Mouse (Mus musculus): Measurements from ENCODE around the gene Rpl41. TPM values are rescaled to one million over a fixed set of nuclear protein-coding genes. Genes with fewer than 3 reads are reported as not detected.

Gene Rpl41
- polyA plus RNA-seq, 1 experiment from 2014 or later = 4,229 TPM

DNA sequence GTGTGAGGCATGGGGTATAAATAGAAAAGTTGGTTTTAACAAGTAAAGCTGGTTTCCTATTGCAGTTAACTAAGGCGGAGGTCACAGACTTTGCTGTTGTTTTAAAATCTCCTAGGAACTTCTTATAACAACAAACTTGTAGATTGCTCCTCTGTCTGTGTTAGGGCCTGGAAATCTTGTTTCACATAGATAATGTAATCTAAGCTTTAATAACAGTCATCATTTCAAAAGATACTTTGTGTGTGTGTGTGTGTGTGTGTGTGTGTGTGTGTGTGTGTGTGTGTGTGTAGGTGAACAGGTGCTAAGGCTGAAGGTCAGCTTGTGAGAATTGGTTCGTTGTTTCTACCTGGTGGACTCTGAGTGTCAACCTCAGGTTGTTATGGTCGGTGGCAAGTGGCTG lies 45.1 kb downstream of the Rpl41 start:
- ATAC-seq (ENCODE audit: insufficient number of reproducible peaks, low FRiP score, low TSS enrichment, low read depth) = no peak
- Histone ChIP-seq H3K27ac (no peak overlapping the region), H3K4me2 (no peak overlapping the region), H3K9me3 (no peaks in the 10 kb centered on the region), H3K36me3 (peaks cover under 1% of the 10 kb centered on the region), H3K9ac (no peak overlapping the region), H3K4me1 (0 out of 2 replicates have a peak, but pooled peaks cover 6% of the 10 kb centered on the region), H3K4me3 (no peak overlapping the region), H3K27me3 (no peaks in the 10 kb centered on the region)
- 66% methylated on average over 3 of the region's 3 CpGs for WGBS

DNA sequence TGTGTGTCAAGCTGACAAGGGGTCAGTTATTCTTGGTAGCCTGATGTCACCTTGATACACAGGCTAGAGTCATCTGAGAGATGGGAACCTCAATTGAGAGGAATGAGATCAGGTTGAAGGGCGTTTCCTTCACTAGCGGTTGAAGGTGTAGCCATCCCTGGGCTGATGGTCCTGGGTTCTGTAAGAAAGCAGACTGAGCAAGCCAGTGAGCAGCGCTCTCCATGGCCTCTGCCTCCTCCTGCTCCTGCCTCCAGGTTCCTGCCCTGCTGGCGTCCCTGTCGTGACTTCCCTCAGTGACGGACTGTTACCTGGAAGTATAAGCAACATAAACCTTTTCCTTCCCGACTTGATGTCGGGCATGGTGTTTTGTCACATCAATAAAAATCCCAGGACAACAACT lies 45.6 kb downstream of the Rpl41 start:
- Histone ChIP-seq H3K36me3 (no peaks in the 10 kb centered on the region; the same call in 1 of the 2 replicates), H3K27ac (no peak overlapping the region), H3K9ac (no peak overlapping the region), H3K4me2 (no peak overlapping the region), H3K27me3 (no peaks in the 10 kb centered on the region), H3K4me1 (0 out of 2 replicates have a peak, but pooled peaks cover 6% of the 10 kb centered on the region), H3K4me3 (no peak overlapping the region), H3K9me3 (no peaks in the 10 kb centered on the region)
- 65% methylated on average over 8 of the region's 8 CpGs for WGBS
- ATAC-seq (ENCODE audit: insufficient number of reproducible peaks, low FRiP score, low TSS enrichment, low read depth) = no peak

DNA sequence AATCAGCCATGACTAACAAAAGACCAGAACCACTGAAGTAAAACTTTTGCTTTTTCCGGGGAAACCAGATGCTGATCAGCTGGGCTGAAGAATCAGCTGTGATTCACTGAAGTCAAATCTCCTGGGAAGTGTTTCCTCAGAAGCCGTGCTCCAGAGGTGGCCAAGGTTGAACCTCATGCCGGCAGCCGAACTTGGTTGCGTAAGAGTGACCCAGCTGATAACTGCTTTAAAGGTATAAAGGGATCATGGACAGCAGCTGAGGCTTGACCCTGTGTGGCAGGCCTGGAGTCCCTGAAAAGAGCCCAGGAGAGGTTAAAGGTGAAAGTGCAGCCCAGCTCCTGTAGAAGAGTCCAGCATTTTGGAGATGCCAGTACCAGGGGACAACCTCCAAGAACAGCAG lies 46.8 kb downstream of the Rpl41 start:
- Histone ChIP-seq H3K36me3 (no peaks in the 10 kb centered on the region; the same call in 1 of the 2 replicates), H3K4me1 (peaks cover 12% of the 10 kb centered on the region), H3K9ac (no peak overlapping the region), H3K4me2 (no peak overlapping the region), H3K27me3 (no peaks in the 10 kb centered on the region), H3K9me3 (no peaks in the 10 kb centered on the region), H3K4me3 (no peak overlapping the region), H3K27ac (no peak overlapping the region)
- ATAC-seq (ENCODE audit: insufficient number of reproducible peaks, low FRiP score, low TSS enrichment, low read depth) = no peak
- 73% methylated on average over 5 of the region's 5 CpGs for WGBS

DNA sequence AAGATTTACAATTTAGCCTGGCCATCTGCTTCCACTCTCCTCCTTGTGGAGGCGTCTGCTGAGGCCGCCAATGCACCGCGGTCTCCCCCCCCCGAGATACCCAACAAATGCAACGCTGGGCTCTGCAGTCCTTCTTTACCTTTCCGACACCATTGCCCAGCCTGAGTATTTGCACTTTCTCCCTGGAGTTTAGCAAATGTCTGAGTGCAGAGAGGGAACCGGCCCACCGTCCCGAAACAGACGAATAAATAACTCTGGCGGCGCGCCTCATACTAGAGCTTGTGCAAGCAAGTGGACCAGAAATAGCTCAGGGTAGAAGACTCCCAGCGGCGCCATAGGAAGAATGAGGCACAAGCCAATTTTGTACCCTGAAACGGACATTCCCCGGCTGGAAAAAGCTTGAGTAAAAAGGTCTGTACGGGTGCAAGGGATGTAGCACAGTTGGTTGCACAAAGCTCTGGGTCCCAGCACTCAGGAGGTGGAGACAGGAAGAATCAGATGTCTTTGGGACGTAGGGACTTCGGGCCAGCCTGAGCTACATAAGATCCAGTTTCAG lies 49.9 kb downstream of the Rpl41 start:
- no peaks in the 10 kb centered on the region for H3K36me3 ChIP-seq
- H3K4me2 ChIP-seq = peak overlapping the region; percentile 69
- H3K4me1 ChIP-seq = peaks cover 23% of the 10 kb centered on the region
- no peaks in the 10 kb centered on the region for H3K27me3 ChIP-seq
- H3K4me3 ChIP-seq = peak overlapping the region; percentile 58
- H3K27ac ChIP-seq = peak overlapping the region; percentile 92
- 2% methylated on average over 21 of the region's 21 CpGs for WGBS
- H3K9me3 ChIP-seq = no peaks in the 10 kb centered on the region
- ATAC-seq (ENCODE audit: insufficient number of reproducible peaks, low FRiP score, low TSS enrichment, low read depth) = 0 out of 2 replicates have a peak, but pooled peaks have one; percentile 9
- peak overlapping the region; percentile 50 for H3K9ac ChIP-seq

DNA sequence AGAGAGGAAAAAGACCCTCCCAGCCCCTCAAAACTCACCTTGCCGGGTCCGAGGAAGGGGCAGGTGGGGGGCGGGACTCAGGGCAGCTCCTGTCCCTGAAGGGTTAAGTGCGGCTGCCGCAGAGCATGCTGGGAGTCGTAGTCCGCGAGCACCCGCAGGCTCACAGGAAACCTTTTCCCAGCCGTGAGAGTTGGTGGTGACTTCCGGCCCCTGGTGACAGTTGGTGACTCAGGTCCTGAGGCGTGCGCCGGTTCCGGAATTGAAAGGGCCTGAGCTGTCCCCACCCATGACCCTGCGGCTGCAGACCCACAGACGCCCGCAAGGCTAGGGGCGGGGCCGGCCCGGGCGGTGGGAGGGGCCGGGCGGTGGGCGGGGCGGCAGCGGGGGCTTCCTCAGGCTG lies 50.5 kb downstream of the Rpl41 start, which contains the start of gene Myl6b:
Myl6b (minus strand) TSS at position 96 of the 400 bp plus-strand sequence.
- H3K9ac ChIP-seq = peak within 1 kb of the TSS; percentile 50
- peak within 1 kb of the TSS; percentile 58 for H3K4me3 ChIP-seq
- peaks cover 23% of the 10 kb centered on the region for H3K4me1 ChIP-seq
- H3K36me3 ChIP-seq = no peaks in the 10 kb centered on the region
- H3K9me3 ChIP-seq = no peaks in the 10 kb centered on the region
- no peaks in the 10 kb centered on the region for H3K27me3 ChIP-seq
- peak; percentile 83 for ATAC-seq (ENCODE audit: insufficient number of reproducible peaks, low FRiP score, low TSS enrichment, low read depth)
- peak within 1 kb of the TSS; percentile 69 for H3K4me2 ChIP-seq
- peak within 1 kb of the TSS; percentile 92 for H3K27ac ChIP-seq
- 0% methylated on average over 27 of the region's 27 CpGs for WGBS

Small RNA genes lying within 50 kb of the gene (microRNA-seq; reads per million reads assigned to microRNA genes)
- not detected for gene Gm47275
- gene Mir6916 = not detected
- not detected for gene Mir6917

Other genes with a start within 250 kb of the Rpl41 start
- 25.1 and 25.2 TPM in 2 replicates for gene Pan2, start 246.0 kb downstream of the Rpl41 start, polyA plus RNA-seq (2015; fragmentation: Nextera tagmentation; extraction: Ambion mirVana)
- 347 and 355 TPM in 2 replicates for gene Cnpy2, start 226.8 kb downstream of the Rpl41 start, polyA plus RNA-seq (2015; fragmentation: Nextera tagmentation; extraction: Ambion mirVana)
- gene Cs, start 211.6 kb downstream of the Rpl41 start, polyA plus RNA-seq (2015; fragmentation: Nextera tagmentation; extraction: Ambion mirVana) = 173 and 189 TPM in 2 replicates
- gene Coq10a, start 180.3 kb downstream of the Rpl41 start, polyA plus RNA-seq (2015; fragmentation: Nextera tagmentation; extraction: Ambion mirVana) = 11.3 and 13.4 TPM in 2 replicates
- 11.0 and 11.3 TPM in 2 replicates for gene Ankrd52, start 172.2 kb downstream of the Rpl41 start, polyA plus RNA-seq (2015; fragmentation: Nextera tagmentation; extraction: Ambion mirVana)
- 0.42 TPM in 1 of 2 replicates, not detected in the other for gene Slc39a5, start 148.1 kb downstream of the Rpl41 start, polyA plus RNA-seq (2015; fragmentation: Nextera tagmentation; extraction: Ambion mirVana)
- gene Nabp2, start 137.8 kb downstream of the Rpl41 start, polyA plus RNA-seq (2015; fragmentation: Nextera tagmentation; extraction: Ambion mirVana) = 60.1 and 62.1 TPM in 2 replicates
- 40.8 and 42.9 TPM in 2 replicates for gene Rnf41, start 137.6 kb downstream of the Rpl41 start, polyA plus RNA-seq (2015; fragmentation: Nextera tagmentation; extraction: Ambion mirVana)
- 80.7 and 84.4 TPM in 2 replicates for gene Smarcc2, start 90.1 kb downstream of the Rpl41 start, polyA plus RNA-seq (2015; fragmentation: Nextera tagmentation; extraction: Ambion mirVana)
- 1,269 and 1,341 TPM in 2 replicates for gene Myl6, start 55.2 kb downstream of the Rpl41 start, polyA plus RNA-seq (2015; fragmentation: Nextera tagmentation; extraction: Ambion mirVana)
- 4.7 and 7.4 TPM in 2 replicates for gene Myl6b, start 50.6 kb downstream of the Rpl41 start, polyA plus RNA-seq (2015; fragmentation: Nextera tagmentation; extraction: Ambion mirVana)
- gene Esyt1, start 23.4 kb downstream of the Rpl41 start, polyA plus RNA-seq (2015; fragmentation: Nextera tagmentation; extraction: Ambion mirVana) = 42.8 and 44.9 TPM in 2 replicates
- 13.2 and 15.4 TPM in 2 replicates for gene Zc3h10, start 1.5 kb downstream of the Rpl41 start, polyA plus RNA-seq (2015; fragmentation: Nextera tagmentation; extraction: Ambion mirVana)
- 194 and 209 TPM in 2 replicates for gene Pa2g4, start 16.7 kb upstream of the Rpl41 start, polyA plus RNA-seq (2015; fragmentation: Nextera tagmentation; extraction: Ambion mirVana)
- gene Erbb3, start 40.3 kb upstream of the Rpl41 start, polyA plus RNA-seq (2015; fragmentation: Nextera tagmentation; extraction: Ambion mirVana) = 20.4 and 20.8 TPM in 2 replicates
- gene Rps26, start 77.4 kb upstream of the Rpl41 start, polyA plus RNA-seq (2015; fragmentation: Nextera tagmentation; extraction: Ambion mirVana) = 584 and 840 TPM in 2 replicates
- 3.5 and 4.1 TPM in 2 replicates for gene Ikzf4, start 96.7 kb upstream of the Rpl41 start, polyA plus RNA-seq (2015; fragmentation: Nextera tagmentation; extraction: Ambion mirVana)
- gene Suox, start 124.8 kb upstream of the Rpl41 start, polyA plus RNA-seq (2015; fragmentation: Nextera tagmentation; extraction: Ambion mirVana) = 22.1 and 24.7 TPM in 2 replicates
- 90.6 and 97.4 TPM in 2 replicates for gene Rab5b, start 147.0 kb upstream of the Rpl41 start, polyA plus RNA-seq (2015; fragmentation: Nextera tagmentation; extraction: Ambion mirVana)
- 6.5 and 9.5 TPM in 2 replicates for gene Pmel, start 154.9 kb upstream of the Rpl41 start, polyA plus RNA-seq (2015; fragmentation: Nextera tagmentation; extraction: Ambion mirVana)
- gene Cdk2, start 155.7 kb upstream of the Rpl41 start, polyA plus RNA-seq (2015; fragmentation: Nextera tagmentation; extraction: Ambion mirVana) = 108 and 110 TPM in 2 replicates
- 26.0 and 26.4 TPM in 2 replicates for gene Dgka, start 195.6 kb upstream of the Rpl41 start, polyA plus RNA-seq (2015; fragmentation: Nextera tagmentation; extraction: Ambion mirVana)
- gene Pym1, start 198.6 kb upstream of the Rpl41 start, polyA plus RNA-seq (2015; fragmentation: Nextera tagmentation; extraction: Ambion mirVana) = 33.7 and 34.4 TPM in 2 replicates
- 1.7 and 2.5 TPM in 2 replicates for gene Mmp19, start 241.6 kb upstream of the Rpl41 start, polyA plus RNA-seq (2015; fragmentation: Nextera tagmentation; extraction: Ambion mirVana)

Measured in limb, embryonic 15.5 days (tissue).